Mouse (Mus musculus) adipocyte (in vitro differentiated cells): ENCODE measurements around the gene Zfand2a.

ENCODE experiments used
- DNase-seq: peaks from one replicate; pipeline ENCODE4 v3.0.0-alpha.2; 2016; ENCODE audit warnings: low spot score

Gene Zfand2a

GRCm38 (mm10) chr5:139466373-139466772 lies 18.0 kb downstream of the Zfand2a start:
- DNase-seq: no peak

- DNase-seq: peak; percentile 84
Observed at GRCm38 (mm10) chr5:139464874-139465273, 19.5 kb downstream of the Zfand2a start.

GRCm38 (mm10) chr5:139460384-139461067 lies 23.8 kb downstream of the Zfand2a start, which contains the start of gene 3110082I17Rik:
TSS of gene 3110082I17Rik (minus strand) at chr5:139460527.
- DNase-seq: peak; percentile 98

- no peak for DNase-seq
Observed at GRCm38 (mm10) chr5:139459938-139460337, 24.4 kb downstream of the Zfand2a start.

GRCm38 (mm10) chr5:139457241-139457640 lies 27.1 kb downstream of the Zfand2a start:
- DNase-seq: no peak

GRCm38 (mm10) chr5:139455166-139455565 lies 29.2 kb downstream of the Zfand2a start:
- no peak for DNase-seq

GRCm38 (mm10) chr5:139453031-139453430 lies 31.3 kb downstream of the Zfand2a start:
- DNase-seq: peak; percentile 36

- DNase-seq: no peak
Observed at GRCm38 (mm10) chr5:139449926-139450325, 34.4 kb downstream of the Zfand2a start.

- DNase-seq: peak; percentile 65
Observed at GRCm38 (mm10) chr5:139449161-139449791, 35.1 kb downstream of the Zfand2a start.

GRCm38 (mm10) chr5:139448025-139448424 lies 36.3 kb downstream of the Zfand2a start:
- DNase-seq: no peak

- DNase-seq: peak; percentile 29
Observed at GRCm38 (mm10) chr5:139445258-139445657, 39.1 kb downstream of the Zfand2a start.

GRCm38 (mm10) chr5:139442962-139443361 lies 41.4 kb downstream of the Zfand2a start:
- no peak for DNase-seq

GRCm38 (mm10) chr5:139442428-139442827 lies 41.9 kb downstream of the Zfand2a start:
- DNase-seq: no peak

- no peak for DNase-seq
Observed at GRCm38 (mm10) chr5:139441726-139442018, 42.7 kb downstream of the Zfand2a start.

GRCm38 (mm10) chr5:139440926-139441725 lies 43.2 kb downstream of the Zfand2a start:
- no peak for DNase-seq

- DNase-seq: peak; percentile 59
Observed at GRCm38 (mm10) chr5:139440451-139440850, 43.9 kb downstream of the Zfand2a start.

GRCm38 (mm10) chr5:139438440-139438839 lies 45.9 kb downstream of the Zfand2a start:
- DNase-seq: no peak

- no peak for DNase-seq
Observed at GRCm38 (mm10) chr5:139437769-139438168, 46.6 kb downstream of the Zfand2a start.

GRCm38 (mm10) chr5:139434940-139435339 lies 49.4 kb downstream of the Zfand2a start:
- DNase-seq: no peak

GRCm38 (mm10) chr5:139433842-139434568 lies 50.3 kb downstream of the Zfand2a start:
- DNase-seq: no peak

- no peak for DNase-seq
Observed at GRCm38 (mm10) chr5:139432747-139433508, 51.4 kb downstream of the Zfand2a start.
